Mouse (Mus musculus): Measurements from ENCODE around the gene Tomt. TPM values are rescaled to one million over a fixed set of nuclear protein-coding genes. Genes with fewer than 3 reads are reported as not detected.

Tomt gene
- total RNA-seq, 2 experiments from 2014 or later, result not detected

GRCm38 (mm10) chr7:101905561-101906286 lies 435 bp downstream of the Tomt start, which contains the start of gene Lamtor1:
TSS of gene Lamtor1 (plus strand) at chr7:101905904.
- intact Hi-C loops (cut with DNase I), result no loop called here
- peak; percentile 98 to 99 for DNase-seq

- intact Hi-C loops (cut with DNase I), result no loop called here
- no peak for DNase-seq
Observed at GRCm38 (mm10) chr7:101902846-101903245, 3.3 kb downstream of the Tomt start.

GRCm38 (mm10) chr7:101901969-101902368 lies 4.2 kb downstream of the Tomt start:
- intact Hi-C loops (cut with DNase I), result no loop called here
- DNase-seq, result no peak

- intact Hi-C loops (cut with DNase I), result no loop called here
- no peak for DNase-seq
Observed at GRCm38 (mm10) chr7:101900331-101901097, 5.6 kb downstream of the Tomt start.

DNA sequence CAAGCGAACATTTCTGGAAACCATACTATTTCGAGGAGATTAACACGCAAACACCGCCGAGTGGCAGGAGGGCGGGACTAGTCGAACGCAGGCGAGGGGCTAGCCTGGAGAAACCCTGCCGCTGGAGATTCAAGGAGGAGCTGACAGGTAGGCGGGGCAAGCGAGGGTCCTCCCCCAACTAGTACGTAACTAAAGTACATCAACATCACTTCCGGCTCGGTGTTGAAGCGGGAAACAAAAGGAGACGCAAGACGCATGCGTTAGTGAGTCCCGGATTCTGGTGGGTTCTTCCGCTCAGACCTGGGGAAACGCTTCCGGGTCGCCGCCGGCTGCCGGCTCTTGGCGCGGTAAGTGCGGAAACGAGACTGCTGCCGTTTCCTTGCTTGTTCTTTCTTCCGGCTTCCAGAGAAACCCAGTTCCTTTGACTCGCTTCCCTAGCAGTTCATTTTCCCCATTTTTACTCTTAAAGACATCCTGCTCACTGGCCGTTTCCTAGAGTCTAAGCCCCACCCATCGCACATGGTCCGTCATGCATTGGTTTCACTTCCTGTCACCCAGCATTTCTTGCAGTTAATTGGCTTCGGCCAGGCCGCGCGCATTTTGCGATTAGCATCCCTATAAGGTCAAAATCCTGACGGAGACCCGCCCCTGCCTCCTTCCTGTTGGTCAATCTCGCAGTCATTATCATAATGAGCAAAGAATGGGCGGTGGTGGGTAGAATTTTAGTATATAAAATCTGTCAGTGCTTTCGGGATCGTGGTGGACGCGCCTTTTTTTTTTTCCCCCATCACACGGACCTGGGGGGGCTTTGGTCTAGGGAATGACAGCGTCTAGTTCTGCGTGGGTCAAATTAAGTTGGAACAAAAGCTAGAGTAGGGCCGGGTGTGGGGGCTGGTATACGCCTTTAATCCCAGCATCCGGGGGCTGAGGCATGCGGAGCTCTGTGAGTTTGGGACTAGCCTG lies 9.8 kb downstream of the Tomt start:
- intact Hi-C loops (cut with DNase I), result loop anchor here (5.0 kb wide), 2 partner anchors 59 to 219 kb away; partner anchors contain the start of gene Inppl1

GRCm38 (mm10) chr7:101895695-101896094 lies 10.5 kb downstream of the Tomt start:
- no peak for DNase-seq
- intact Hi-C loops (cut with DNase I), result loop anchor here (5.0 kb wide), 2 partner anchors 58 to 218 kb away; partner anchors contain the start of gene Inppl1

More for the DNA sequence above, 9.8 kb downstream of the Tomt start:
- DNase-seq, result peak; percentile 94

DNA sequence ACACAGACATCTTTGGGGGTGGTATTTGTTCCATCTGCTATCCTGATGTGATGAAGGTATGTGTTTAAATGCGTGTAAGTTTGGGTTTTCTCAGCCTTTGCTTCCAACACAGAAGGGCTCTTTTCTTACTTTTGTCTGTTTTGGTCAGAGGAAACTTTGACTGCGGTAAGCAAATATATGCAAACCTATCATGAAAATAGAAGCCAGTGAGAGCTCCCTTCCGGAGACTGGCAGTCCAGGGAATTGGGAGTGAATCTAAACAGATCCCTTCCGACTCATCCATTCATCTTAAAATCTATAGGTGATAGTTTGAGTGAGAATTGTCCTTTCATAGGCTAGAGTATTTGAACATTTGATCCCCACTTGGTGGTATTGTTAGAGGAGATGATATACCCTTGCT lies 17.7 kb downstream of the Tomt start:
- intact Hi-C loops (cut with DNase I), result loop anchor here (2.0 kb wide), 1 partner anchor 40 kb away; no protein-coding TSS in a partner anchor
- no peak for DNase-seq

DNA sequence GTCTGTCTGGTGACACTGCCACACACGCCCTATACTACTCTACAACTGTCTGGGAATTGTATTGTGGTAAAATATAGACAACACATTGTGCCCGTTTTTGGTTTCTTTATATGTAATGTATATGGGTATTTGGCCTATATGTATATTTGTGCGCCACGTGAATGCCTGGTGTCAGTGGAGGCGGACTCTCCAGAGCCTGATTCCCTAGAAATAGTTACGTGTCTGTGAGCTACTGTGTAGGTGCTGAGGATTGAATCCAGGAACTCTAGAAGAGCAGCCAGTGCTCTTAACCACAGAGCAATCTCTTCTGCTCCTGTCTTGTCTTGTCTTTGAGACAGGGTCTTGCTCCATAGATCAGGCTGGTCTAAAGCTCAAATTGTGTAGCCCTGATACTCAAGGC lies 19.9 kb downstream of the Tomt start:
- intact Hi-C loops (cut with DNase I), result no loop called here
- no peak for DNase-seq

GRCm38 (mm10) chr7:101884160-101884559 lies 22.0 kb downstream of the Tomt start:
- no peak for DNase-seq
- intact Hi-C loops (cut with DNase I), result no loop called here

GRCm38 (mm10) chr7:101882413-101883154 lies 23.6 kb downstream of the Tomt start:
- DNase-seq, result no peak
- intact Hi-C loops (cut with DNase I), result no loop called here

GRCm38 (mm10) chr7:101880855-101881254 lies 25.3 kb downstream of the Tomt start:
- intact Hi-C loops (cut with DNase I), result no loop called here
- no peak for DNase-seq

- no peak for DNase-seq
- intact Hi-C loops (cut with DNase I), result no loop called here
Observed at GRCm38 (mm10) chr7:101875978-101876377, 30.2 kb downstream of the Tomt start.

- no peak for DNase-seq
- intact Hi-C loops (cut with DNase I), result no loop called here
Observed at GRCm38 (mm10) chr7:101871296-101871695, 34.9 kb downstream of the Tomt start.

GRCm38 (mm10) chr7:101870629-101871028 lies 35.5 kb downstream of the Tomt start, which contains the start of gene Folr1:
TSS of gene Folr1 (minus strand) at chr7:101870788.
- intact Hi-C loops (cut with DNase I), result no loop called here
- no peak for DNase-seq

DNA sequence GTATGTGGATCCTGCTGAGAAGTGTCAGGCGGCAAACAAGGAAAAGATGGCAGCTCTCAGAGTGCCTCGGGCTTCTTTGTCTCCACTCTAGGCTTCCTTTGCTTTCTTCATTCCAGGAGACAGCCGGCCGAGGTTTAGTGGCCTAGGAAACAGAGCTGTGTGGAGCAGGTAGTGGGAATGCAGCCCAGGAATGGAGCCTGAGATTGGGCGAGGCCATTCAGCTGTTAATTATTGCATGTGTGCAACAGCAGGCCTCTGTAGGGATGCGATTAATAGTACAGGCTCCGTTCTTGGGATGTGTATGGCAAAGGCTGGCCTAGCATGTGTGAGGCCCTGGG lies 37.0 kb downstream of the Tomt start:
- DNase-seq, result no peak
- intact Hi-C loops (cut with DNase I), result no loop called here

DNA sequence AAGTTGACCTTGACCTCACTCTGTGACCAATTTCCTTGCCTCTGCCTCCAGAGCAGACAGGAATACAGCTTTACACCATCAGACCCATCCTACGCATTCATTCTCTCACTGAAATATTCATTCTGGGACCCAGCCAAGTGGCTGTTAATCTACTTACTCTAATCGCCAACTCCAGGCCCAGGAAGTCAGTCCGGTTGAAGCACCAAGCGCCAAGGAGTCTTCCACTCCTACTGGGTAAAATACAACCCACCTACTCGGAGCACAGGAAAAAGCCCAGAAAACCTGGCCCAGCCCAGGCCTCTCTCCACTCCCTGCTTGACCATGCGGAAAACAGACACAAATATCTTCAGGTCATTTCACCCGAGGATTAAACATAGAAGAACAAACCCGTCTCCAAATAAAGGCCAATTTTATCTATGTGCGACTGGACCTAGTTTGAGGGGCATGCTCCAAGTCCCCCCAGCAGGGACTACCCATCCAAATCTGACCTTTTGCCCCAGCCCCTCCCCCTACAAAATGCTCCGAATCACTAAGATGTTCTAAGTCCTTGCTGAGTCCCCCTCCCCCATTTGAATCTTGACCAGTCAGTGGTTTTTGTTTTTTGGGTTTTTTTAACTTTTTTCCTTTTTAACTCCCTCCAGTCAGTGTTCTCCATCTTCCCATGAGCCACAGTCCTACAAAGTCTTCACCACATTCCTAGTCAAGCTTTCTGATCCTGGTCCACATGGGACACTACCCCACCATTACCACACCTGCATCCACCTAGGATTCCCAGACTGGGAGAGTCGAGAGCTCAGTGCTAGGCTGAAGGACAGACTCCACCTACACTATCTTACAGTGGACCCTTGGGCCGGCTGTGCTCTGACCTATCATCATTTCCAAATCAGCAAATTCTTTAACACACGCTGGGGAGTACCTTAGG lies 37.7 kb downstream of the Tomt start:
- intact Hi-C loops (cut with DNase I), result no loop called here
- DNase-seq, result peak in 1 of 2 experiments; percentile 6

DNA sequence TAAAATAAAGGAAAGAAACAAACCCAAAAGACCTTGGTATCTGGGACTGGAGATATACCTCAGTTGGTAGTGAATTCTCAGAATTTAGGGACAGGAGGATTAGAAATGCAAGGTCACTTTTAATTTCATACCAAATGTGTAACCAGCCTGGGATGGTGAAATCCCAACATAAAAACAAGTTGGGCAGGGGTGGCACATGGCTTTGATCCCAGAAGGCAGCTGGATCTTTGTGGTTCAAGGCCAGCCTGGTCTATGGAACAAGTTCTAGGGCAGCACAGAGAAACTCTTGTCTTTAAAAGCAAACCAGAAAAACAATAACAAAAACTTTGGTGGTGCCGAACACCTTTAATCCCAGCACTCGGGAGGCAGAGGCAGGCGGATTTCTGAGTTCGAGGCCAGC lies 38.7 kb downstream of the Tomt start:
- intact Hi-C loops (cut with DNase I), result no loop called here
- DNase-seq, result no peak

DNA sequence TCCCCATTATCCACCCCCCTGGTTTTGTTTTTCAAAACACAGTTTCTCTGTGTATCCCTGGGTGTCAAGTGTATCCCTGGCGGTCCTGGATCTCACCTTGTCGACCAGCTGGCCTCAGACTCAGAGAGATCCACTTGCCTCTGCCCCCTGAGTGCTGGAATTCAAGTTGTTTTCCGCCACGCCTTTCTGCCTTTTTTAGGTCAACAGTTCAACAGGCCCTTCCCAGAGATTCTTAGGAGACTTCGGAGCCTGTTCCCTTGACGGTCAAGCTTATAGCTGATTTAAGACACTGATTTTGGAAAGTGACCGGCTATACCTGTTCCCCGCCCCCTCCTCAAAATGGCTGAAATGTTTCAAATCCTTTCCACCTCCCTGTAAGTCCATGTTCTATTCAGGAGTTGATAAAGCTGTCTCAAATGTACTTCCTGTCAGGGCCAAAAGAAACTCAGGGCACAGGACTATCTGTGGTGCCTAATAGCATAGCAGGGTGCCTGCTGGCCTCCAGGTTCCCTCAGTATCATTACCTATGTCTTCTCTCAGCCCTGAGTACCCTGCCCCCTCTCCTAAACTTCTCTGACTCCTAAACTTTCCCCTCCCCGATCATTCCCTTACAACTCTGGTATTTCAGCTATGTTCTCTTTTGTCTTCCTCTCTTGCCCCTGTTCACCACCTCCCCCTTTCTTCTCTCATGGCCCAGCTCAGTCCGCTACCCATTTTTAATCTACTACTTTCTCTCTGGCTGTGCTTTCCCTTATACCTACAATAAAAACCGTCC lies 39.5 kb downstream of the Tomt start:
- no peak for DNase-seq
- intact Hi-C loops (cut with DNase I), result no loop called here
